Mouse (Mus musculus): Measurements from ENCODE around the gene Phgr1.

The Phgr1 gene

GRCm38 (mm10) chr2:118779504-118780480 lies 7.2 kb downstream of the Phgr1 start, which contains the start of gene Disp2:
Gene Disp2, plus strand, starts transcription at chr2:118779719.
- DNase-seq (ENCODE audit: low read depth), result peak; percentile 65

DNA sequence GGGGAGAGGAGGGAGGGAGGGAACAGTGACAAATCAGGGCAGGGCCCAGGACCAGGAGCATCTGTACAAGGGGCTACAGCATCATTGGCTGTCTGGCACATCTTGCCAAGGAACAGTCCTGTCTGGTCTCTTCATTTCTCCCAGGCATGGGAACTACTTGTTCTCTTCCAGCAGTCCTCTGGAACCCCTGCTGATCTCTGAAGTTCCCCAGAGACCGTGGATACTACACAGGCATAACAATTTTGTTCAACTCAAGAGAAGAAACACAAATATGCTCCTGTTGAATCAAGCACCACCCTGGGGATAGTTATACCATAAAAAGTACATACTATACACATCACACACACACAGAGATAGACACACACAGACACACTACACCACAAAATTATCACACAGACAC lies 8.5 kb downstream of the Phgr1 start:
- DNase-seq (ENCODE audit: low read depth), result no peak

GRCm38 (mm10) chr2:118782303-118782702 lies 9.7 kb downstream of the Phgr1 start:
- no peak for DNase-seq (ENCODE audit: low read depth)

GRCm38 (mm10) chr2:118783093-118783492 lies 10.5 kb downstream of the Phgr1 start:
- no peak for DNase-seq (ENCODE audit: low read depth)

- no peak for DNase-seq (ENCODE audit: low read depth)
These were observed 11.1 kb downstream of the Phgr1 start for GRCm38 (mm10) chr2:118783663-118784062.

DNA sequence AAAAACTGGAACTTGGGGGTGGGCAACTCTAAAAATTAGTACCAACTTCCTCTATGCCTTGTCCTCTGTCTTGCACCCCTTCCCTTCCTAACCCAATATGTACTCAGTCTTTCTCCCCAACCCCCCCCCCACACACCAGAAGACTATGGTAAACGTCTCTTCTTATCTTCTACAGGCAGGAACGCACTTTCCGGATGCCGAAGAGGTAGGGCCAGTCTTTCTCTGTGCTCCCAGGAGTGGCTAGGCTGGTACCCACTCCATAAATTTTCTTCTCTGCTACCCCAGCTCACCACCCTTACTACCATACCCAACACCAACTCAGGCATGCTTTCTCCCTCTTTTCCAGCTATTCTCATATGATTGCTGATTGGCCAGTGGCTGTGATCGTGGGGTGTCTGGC lies 14.0 kb downstream of the Phgr1 start:
- DNase-seq (ENCODE audit: low read depth), result no peak

DNA sequence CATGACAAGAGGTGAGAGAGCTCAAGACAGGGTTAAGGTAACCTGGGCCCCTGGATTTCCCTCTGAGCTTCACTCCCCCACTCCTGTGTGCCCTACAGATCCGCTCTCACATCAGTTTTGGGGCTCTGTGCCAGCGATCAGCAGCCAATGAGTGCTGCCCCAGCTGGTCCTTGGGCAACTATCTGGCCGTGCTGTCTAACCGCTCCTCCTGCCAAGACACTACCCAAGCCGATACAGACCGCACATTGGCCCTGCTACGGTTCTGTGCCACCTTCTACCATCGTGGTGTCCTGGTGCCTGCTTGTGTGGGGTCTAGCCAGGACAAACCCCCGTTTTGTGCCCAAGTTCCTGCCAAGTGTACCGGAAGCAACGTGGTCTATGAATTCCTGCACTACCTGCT lies 16.9 kb downstream of the Phgr1 start:
- DNase-seq (ENCODE audit: low read depth), result no peak

- no peak for DNase-seq (ENCODE audit: low read depth)
These were observed 17.6 kb downstream of the Phgr1 start for GRCm38 (mm10) chr2:118790221-118790550.

DNA sequence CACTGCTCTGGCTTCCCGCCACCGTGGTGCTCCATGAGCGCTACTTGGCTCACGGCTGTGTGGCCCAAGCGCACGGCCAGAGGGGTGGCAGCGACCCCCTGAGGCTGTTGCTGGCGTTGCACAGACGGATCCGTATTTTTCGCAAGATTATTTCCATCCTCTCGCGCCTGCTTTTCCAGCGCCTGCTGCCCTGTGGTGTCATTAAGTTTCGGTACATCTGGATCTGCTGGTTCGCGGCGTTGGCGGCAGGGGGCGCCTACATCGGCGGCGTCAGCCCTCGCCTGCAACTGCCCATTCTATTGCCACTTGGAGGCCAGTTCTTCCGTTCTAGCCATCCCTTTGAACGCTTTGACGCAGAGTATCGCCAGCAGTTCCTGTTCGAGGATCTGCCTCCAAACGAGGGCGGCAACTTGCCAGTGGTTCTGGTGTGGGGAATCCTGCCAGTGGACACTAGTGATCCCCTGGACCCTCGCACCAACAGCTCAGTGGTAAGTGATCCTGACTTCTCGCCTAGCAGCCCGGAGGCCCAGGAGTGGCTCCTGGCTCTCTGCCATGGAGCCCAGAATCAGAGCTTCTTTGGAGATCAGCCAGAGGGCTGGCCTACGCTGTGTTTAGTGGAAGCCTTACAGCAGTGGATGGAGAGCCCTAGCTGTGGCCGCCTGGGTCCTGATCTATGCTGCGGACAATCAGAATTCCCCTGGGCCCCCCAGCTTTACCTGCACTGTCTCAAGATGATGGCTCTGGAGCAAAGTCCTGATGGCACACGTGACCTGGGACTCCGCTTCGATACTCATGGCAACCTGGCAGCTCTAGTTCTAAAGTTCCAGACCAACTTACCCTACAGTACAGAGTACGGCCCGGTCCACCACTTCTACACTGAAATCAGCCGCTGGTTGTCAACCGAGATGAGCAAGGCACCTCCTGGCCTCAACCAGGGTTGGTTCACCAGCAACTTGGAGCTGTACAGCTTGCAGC lies 18.3 kb downstream of the Phgr1 start:
- peak; percentile 15 for DNase-seq (ENCODE audit: low read depth)

- no peak for DNase-seq (ENCODE audit: low read depth)
These were observed 19.2 kb downstream of the Phgr1 start for GRCm38 (mm10) chr2:118791591-118792258.

- DNase-seq (ENCODE audit: low read depth), result no peak
These were observed 19.7 kb downstream of the Phgr1 start for GRCm38 (mm10) chr2:118792259-118792613.

- no peak for DNase-seq (ENCODE audit: low read depth)
These were observed 21.1 kb downstream of the Phgr1 start for GRCm38 (mm10) chr2:118793636-118794035.

- no peak for DNase-seq (ENCODE audit: low read depth)
These were observed 30.1 kb downstream of the Phgr1 start for GRCm38 (mm10) chr2:118802542-118803118.

- no peak for DNase-seq (ENCODE audit: low read depth)
These were observed 31.9 kb downstream of the Phgr1 start for GRCm38 (mm10) chr2:118804474-118804873.

- no peak for DNase-seq (ENCODE audit: low read depth)
These were observed 32.6 kb downstream of the Phgr1 start for GRCm38 (mm10) chr2:118805137-118805536.

DNA sequence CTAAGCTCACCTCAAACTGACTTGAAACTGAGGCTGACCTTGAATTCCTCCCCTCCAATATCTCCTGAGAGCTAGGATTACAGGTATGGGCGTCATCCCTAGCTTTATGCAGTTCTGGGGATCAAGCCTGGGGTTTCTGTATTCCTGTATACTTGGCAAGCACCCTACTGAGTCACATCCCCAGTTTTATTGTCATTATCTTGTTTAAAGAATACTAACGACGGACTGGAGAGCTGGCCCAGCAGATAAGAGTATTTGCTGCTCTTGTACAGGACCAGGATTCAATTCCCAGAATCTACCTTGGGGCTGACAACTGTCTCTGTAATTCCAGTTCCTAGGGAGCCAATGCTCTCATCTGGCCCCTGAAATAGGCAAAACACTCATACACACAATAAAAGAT lies 33.2 kb downstream of the Phgr1 start:
- DNase-seq (ENCODE audit: low read depth), result no peak

GRCm38 (mm10) chr2:118806860-118807259 lies 34.3 kb downstream of the Phgr1 start:
- DNase-seq (ENCODE audit: low read depth), result no peak

DNA sequence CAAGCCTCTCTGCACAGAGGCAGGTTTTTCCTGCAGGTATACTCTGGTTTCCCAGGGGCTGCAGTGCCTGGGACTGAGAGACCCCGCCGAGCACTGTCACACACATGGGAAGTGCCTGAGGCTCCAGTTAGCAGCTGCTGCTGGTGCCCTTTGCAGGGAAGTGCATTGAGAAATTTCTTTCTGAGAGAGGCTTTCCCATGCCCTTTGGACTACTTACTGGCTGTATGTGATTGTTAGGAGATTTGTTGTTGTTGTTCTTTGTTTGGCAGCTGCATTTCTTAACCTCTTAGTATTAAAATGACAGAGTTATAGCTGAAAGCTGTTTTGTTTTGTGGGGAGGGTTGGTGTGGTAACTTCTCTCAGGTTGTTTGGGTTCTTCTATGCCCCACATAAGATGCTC lies 38.3 kb downstream of the Phgr1 start:
- no peak for DNase-seq (ENCODE audit: low read depth)

GRCm38 (mm10) chr2:118812724-118813123 lies 40.2 kb downstream of the Phgr1 start:
- no peak for DNase-seq (ENCODE audit: low read depth)

DNA sequence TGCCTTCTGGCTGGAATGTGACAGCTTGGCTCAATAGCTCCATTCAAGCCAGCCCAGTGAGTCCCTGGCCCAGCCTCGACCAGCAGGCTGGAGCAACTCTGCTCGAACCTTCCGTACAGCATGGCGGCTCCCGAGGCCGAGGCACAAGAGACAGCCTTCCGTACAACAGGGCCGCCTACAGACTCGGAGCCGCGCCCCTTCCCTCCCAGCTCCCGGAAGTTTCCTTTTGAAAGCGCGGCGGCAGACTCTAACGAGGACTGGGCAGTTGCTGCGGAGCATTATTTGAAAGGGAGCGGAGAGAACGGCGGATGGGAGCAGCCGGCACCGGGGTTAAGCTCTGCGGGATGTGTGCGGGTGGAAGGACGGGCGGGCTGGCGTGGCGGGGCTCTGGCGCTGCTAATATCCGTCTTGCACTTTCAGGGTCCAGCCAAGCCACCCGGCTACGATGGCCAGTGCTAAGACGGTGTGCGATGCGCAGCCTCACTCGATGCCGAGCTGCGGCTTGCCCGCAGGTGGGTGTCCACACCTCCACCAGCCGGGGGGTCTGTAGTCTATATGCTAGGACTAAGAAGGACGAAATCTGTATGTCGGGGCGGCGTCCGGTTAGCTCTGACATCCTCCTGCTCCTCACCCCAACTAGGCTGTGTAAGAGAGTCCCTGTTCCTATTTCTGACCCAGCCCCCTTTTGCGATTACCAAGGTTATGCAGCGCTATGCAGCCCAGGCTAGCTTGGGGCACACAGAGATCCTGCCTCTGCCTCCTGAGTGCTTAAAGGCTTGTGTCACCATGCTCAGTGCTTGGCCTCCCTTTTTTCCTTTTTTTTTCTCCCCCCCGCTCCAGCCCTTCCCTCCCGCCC lies 41.6 kb downstream of the Phgr1 start, which contains the start of gene Knstrn:
Gene Knstrn, plus strand, starts transcription at position 23 of the 856 bp plus-strand sequence.
- peak; percentile 87 for DNase-seq (ENCODE audit: low read depth)

DNA sequence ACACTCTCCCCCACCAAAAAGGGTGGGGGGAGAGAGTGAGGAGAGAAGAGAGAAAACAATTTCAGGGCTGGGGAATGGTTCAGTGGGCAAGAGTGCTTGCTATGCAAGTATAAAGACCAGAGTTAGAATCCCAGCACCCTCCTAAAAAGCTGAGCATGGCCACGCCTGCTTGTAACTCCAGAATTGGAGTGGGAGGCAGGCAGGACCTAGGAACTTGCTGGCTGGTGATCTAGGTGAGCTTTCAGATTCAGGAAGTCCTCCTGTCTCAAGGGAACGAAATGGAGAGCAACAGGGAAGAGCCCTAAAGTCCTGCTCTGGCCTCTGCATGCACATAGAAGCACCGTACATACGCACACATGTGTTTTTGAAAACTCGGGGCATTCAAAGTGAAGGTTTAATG lies 50.2 kb downstream of the Phgr1 start:
- DNase-seq (ENCODE audit: low read depth), result no peak

Data from naive thymus-derived CD4-positive, alpha-beta T cell, adult 2 months (primary cell).